Mouse (Mus musculus): ENCODE measurements at regions not wholly inside any gene's neighbourhood (a gene's known extent, or its start where the extent isn't known, plus 50 kb on each side); places are given as distances from the start of the nearest gene placed in this dataset.

DNA sequence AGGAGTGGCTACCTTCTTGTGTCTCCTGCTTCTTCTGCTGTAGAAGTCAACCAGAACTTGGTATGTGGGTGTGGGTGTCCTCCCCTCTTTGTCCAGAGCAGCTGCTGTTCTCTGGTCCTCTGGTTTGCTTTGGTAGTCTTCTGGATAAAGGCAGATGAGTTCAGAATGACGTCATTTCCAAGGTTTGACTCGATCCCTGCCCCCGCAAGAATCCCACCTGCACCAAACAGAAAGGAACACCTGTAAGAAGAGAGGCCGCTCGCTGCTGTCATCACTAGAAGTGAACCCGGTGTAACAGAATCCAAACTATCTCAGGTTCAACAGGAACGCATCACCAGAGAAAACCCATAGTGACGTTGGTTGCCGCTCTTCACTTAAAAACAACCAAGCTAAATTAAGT is 205.0 kb downstream of the Bcl2l11 start:
- TF ChIP-seq CTCF (IDR thresholded peaks at IDR 0.05; ENCODE audit: control insufficient read depth, insufficient read depth, insufficient read length) (no peak), CEBPB (IDR thresholded peaks at IDR 0.05; ENCODE audit: low read depth) (no peak), USF1 (IDR thresholded peaks at IDR 0.05; ENCODE audit: low read depth) (no peak), MAX (IDR thresholded peaks at IDR 0.05) (no peak), MYOG (IDR thresholded peaks at IDR 0.05; ENCODE audit: control insufficient read depth, extremely low read depth, insufficient read length) (no peak)

Measured in C2C12 (cell line).